Mouse (Mus musculus): Measurements from ENCODE around the gene Mxra8. TPM values are rescaled to one million over a fixed set of nuclear protein-coding genes. Genes with fewer than 3 reads are reported as not detected.
A peak's percentile ranks its signal among the peaks of the same experiment; 100 is the strongest.

Gene Mxra8
- polyA plus RNA-seq, 1 experiment from 2014 or later: 15.6 TPM

- H3K27ac ChIP-seq (ENCODE audit: low read depth, low read length): peak overlapping the region; percentile 99
- H3K4me2 ChIP-seq (ENCODE audit: low read length): peak overlapping the region; percentile 97
- peaks cover 38% of the 10 kb centered on the region for H3K4me1 ChIP-seq (ENCODE audit: control insufficient read depth, insufficient read depth, low read length)
- DNase-seq (ENCODE audit: low spot score) (peak; percentile 93), ATAC-seq (peak; percentile 94)
- WGBS: 0% methylated on average over 38 of the region's 56 CpGs
- H3K36me3 ChIP-seq (ENCODE audit: control insufficient read depth, insufficient read depth, low read length): peaks cover 45% of the 10 kb centered on the region
- H3K9ac ChIP-seq (ENCODE audit: low read length): peak overlapping the region; percentile 95
- H3K4me3 ChIP-seq (ENCODE audit: low read depth, low read length): peak overlapping the region; percentile 98
- H3K27me3 ChIP-seq (replicated peaks; ENCODE audit: control insufficient read depth, insufficient read depth, low read length): no peaks in the 10 kb centered on the region
- no peaks in the 10 kb centered on the region for H3K9me3 ChIP-seq (replicated peaks; ENCODE audit: control insufficient read depth, low read length)
Measured at GRCm38 (mm10) chr4:155892017-155892416, 52.5 kb downstream of the Mxra8 start.

GRCm38 (mm10) chr4:155892438-155893211, 53.1 kb downstream of the Mxra8 start:
- DNase-seq (ENCODE audit: low spot score): peak; percentile 43

GRCm38 (mm10) chr4:155893212-155893690, 53.8 kb downstream of the Mxra8 start:
- peak overlapping the region; percentile 95 for H3K9ac ChIP-seq (ENCODE audit: low read length)
- H3K4me2 ChIP-seq (ENCODE audit: low read length): peak overlapping the region; percentile 97
- H3K4me1 ChIP-seq (ENCODE audit: control insufficient read depth, insufficient read depth, low read length): peaks cover 38% of the 10 kb centered on the region
- ATAC-seq (no peak), DNase-seq (ENCODE audit: low spot score) (no peak)
- no peaks in the 10 kb centered on the region for H3K27me3 ChIP-seq (replicated peaks; ENCODE audit: control insufficient read depth, insufficient read depth, low read length)
- no peaks in the 10 kb centered on the region for H3K9me3 ChIP-seq (replicated peaks; ENCODE audit: control insufficient read depth, low read length)
- H3K36me3 ChIP-seq (ENCODE audit: control insufficient read depth, insufficient read depth, low read length): peaks cover 39% of the 10 kb centered on the region
- WGBS: 82% methylated on average over 7 of the region's 8 CpGs
- no peak overlapping the region for H3K27ac ChIP-seq (ENCODE audit: low read depth, low read length)
- peak overlapping the region; percentile 98 for H3K4me3 ChIP-seq (ENCODE audit: low read depth, low read length)

More at GRCm38 (mm10) chr4:155892438-155893211, 53.1 kb downstream of the Mxra8 start:
- peak overlapping the region; percentile 98 for H3K4me3 ChIP-seq (ENCODE audit: low read depth, low read length)
- peak overlapping the region; percentile 99 for H3K27ac ChIP-seq (ENCODE audit: low read depth, low read length)
- 6% methylated on average over 35 of the region's 37 CpGs for WGBS
- no peaks in the 10 kb centered on the region for H3K9me3 ChIP-seq (replicated peaks; ENCODE audit: control insufficient read depth, low read length)
- H3K4me1 ChIP-seq (ENCODE audit: control insufficient read depth, insufficient read depth, low read length): peaks cover 38% of the 10 kb centered on the region
- H3K4me2 ChIP-seq (ENCODE audit: low read length): peak overlapping the region; percentile 97
- no peaks in the 10 kb centered on the region for H3K27me3 ChIP-seq (replicated peaks; ENCODE audit: control insufficient read depth, insufficient read depth, low read length)
- H3K36me3 ChIP-seq (ENCODE audit: control insufficient read depth, insufficient read depth, low read length): peaks cover 42% of the 10 kb centered on the region
- peak overlapping the region; percentile 95 for H3K9ac ChIP-seq (ENCODE audit: low read length)
- peak; percentile 44 for ATAC-seq

Small RNAs within 50 kb of the gene (microRNA-seq; reads per million reads assigned to microRNA genes)
- gene Gm27743: not detected

Other genes with a start within 250 kb of the Mxra8 start
- 10.9 and 12.1 TPM in 2 replicates for gene Slc35e2, start 238.3 kb upstream of the Mxra8 start, polyA plus RNA-seq (2014; fragmentation: Nextera tagmentation; extraction: Ambion mirVana)
- 39.9 and 42.8 TPM in 2 replicates for gene Cdk11b, start 214.8 kb upstream of the Mxra8 start, polyA plus RNA-seq (2014; fragmentation: Nextera tagmentation; extraction: Ambion mirVana)
- gene Gm10563, start 194.3 kb upstream of the Mxra8 start, polyA plus RNA-seq (2014; fragmentation: Nextera tagmentation; extraction: Ambion mirVana): not detected in 2 replicates
- 0.97 and 2.1 TPM in 2 replicates for gene Mmp23, start 186.3 kb upstream of the Mxra8 start, polyA plus RNA-seq (2014; fragmentation: Nextera tagmentation; extraction: Ambion mirVana)
- gene Mib2, start 170.5 kb upstream of the Mxra8 start, polyA plus RNA-seq (2014; fragmentation: Nextera tagmentation; extraction: Ambion mirVana): 25.2 and 34.5 TPM in 2 replicates
- gene Fndc10, start 145.3 kb upstream of the Mxra8 start, polyA plus RNA-seq (2014; fragmentation: Nextera tagmentation; extraction: Ambion mirVana): 3.2 and 3.8 TPM in 2 replicates
- 153 and 179 TPM in 2 replicates for gene Ssu72, start 134.9 kb upstream of the Mxra8 start, polyA plus RNA-seq (2014; fragmentation: Nextera tagmentation; extraction: Ambion mirVana)
- 3.4 and 3.5 TPM in 2 replicates for gene Tmem240, start 104.9 kb upstream of the Mxra8 start, polyA plus RNA-seq (2014; fragmentation: Nextera tagmentation; extraction: Ambion mirVana)
- gene Atad3a, start 78.6 kb upstream of the Mxra8 start, polyA plus RNA-seq (2014; fragmentation: Nextera tagmentation; extraction: Ambion mirVana): 62.0 and 70.0 TPM in 2 replicates
- 21.8 and 24.6 TPM in 2 replicates for gene Vwa1, start 65.0 kb upstream of the Mxra8 start, polyA plus RNA-seq (2014; fragmentation: Nextera tagmentation; extraction: Ambion mirVana)
- gene Tmem88b, start 53.8 kb upstream of the Mxra8 start, polyA plus RNA-seq (2014; fragmentation: Nextera tagmentation; extraction: Ambion mirVana): 0.12 and 0.25 TPM in 2 replicates
- gene Ankrd65, start 49.2 kb upstream of the Mxra8 start, polyA plus RNA-seq (2014; fragmentation: Nextera tagmentation; extraction: Ambion mirVana): not detected in 2 replicates
- 274 and 313 TPM in 2 replicates for gene Mrpl20, start 36.8 kb upstream of the Mxra8 start, polyA plus RNA-seq (2014; fragmentation: Nextera tagmentation; extraction: Ambion mirVana)
- 119 and 144 TPM in 2 replicates for gene Ccnl2, start 27.2 kb upstream of the Mxra8 start, polyA plus RNA-seq (2014; fragmentation: Nextera tagmentation; extraction: Ambion mirVana)
- 120 and 135 TPM in 2 replicates for gene Aurkaip1, start 8.4 kb upstream of the Mxra8 start, polyA plus RNA-seq (2014; fragmentation: Nextera tagmentation; extraction: Ambion mirVana)
- gene Dvl1, start 7.7 kb downstream of the Mxra8 start, polyA plus RNA-seq (2014; fragmentation: Nextera tagmentation; extraction: Ambion mirVana): 10.8 and 12.4 TPM in 2 replicates
- gene Tas1r3, start 23.7 kb downstream of the Mxra8 start, polyA plus RNA-seq (2014; fragmentation: Nextera tagmentation; extraction: Ambion mirVana): 0.46 and 0.61 TPM in 2 replicates
- 28.3 and 29.5 TPM in 2 replicates for gene Cptp, start 29.8 kb downstream of the Mxra8 start, polyA plus RNA-seq (2014; fragmentation: Nextera tagmentation; extraction: Ambion mirVana)
- gene Ints11, start 29.9 kb downstream of the Mxra8 start, polyA plus RNA-seq (2014; fragmentation: Nextera tagmentation; extraction: Ambion mirVana): 94.6 and 102 TPM in 2 replicates
- gene Pusl1, start 52.1 kb downstream of the Mxra8 start, polyA plus RNA-seq (2014; fragmentation: Nextera tagmentation; extraction: Ambion mirVana): 46.5 and 52.8 TPM in 2 replicates
- 60.5 and 77.0 TPM in 2 replicates for gene Acap3, start 52.1 kb downstream of the Mxra8 start, polyA plus RNA-seq (2014; fragmentation: Nextera tagmentation; extraction: Ambion mirVana)
- 116 and 137 TPM in 2 replicates for gene Ube2j2, start 104.2 kb downstream of the Mxra8 start, polyA plus RNA-seq (2014; fragmentation: Nextera tagmentation; extraction: Ambion mirVana)
- gene C1qtnf12, start 122.6 kb downstream of the Mxra8 start, polyA plus RNA-seq (2014; fragmentation: Nextera tagmentation; extraction: Ambion mirVana): 8.0 and 11.3 TPM in 2 replicates
- 27.6 and 29.6 TPM in 2 replicates for gene B3galt6, start 153.0 kb downstream of the Mxra8 start, polyA plus RNA-seq (2014; fragmentation: Nextera tagmentation; extraction: Ambion mirVana)
- gene Sdf4, start 153.2 kb downstream of the Mxra8 start, polyA plus RNA-seq (2014; fragmentation: Nextera tagmentation; extraction: Ambion mirVana): 124 and 127 TPM in 2 replicates
- 0.43 and 0.60 TPM in 2 replicates for gene Tnfrsf4, start 174.2 kb downstream of the Mxra8 start, polyA plus RNA-seq (2014; fragmentation: Nextera tagmentation; extraction: Ambion mirVana)
- 0.40 and 0.53 TPM in 2 replicates for gene Tnfrsf18, start 186.5 kb downstream of the Mxra8 start, polyA plus RNA-seq (2014; fragmentation: Nextera tagmentation; extraction: Ambion mirVana)
- not detected in 2 replicates for gene Ttll10, start 219.7 kb downstream of the Mxra8 start, polyA plus RNA-seq (2014; fragmentation: Nextera tagmentation; extraction: Ambion mirVana)

All from forebrain, embryonic 14.5 days (tissue).